Mouse (Mus musculus): Measurements from ENCODE around the gene Dzip1. TPM values are rescaled to one million over a fixed set of nuclear protein-coding genes. Genes with fewer than 3 reads are reported as not detected.
A peak's percentile ranks its signal among the peaks of the same experiment; 100 is the strongest.

Dzip1 gene
- polyA plus RNA-seq, 2 experiments: 1.4 to 1.5 TPM

GRCm38 (mm10) chr14:118903397-118903796 lies 21.9 kb downstream of the Dzip1 start:
- Histone ChIP-seq H3K4me3 (ENCODE audit: insufficient read depth in 1 of 2, low read depth in 2 of 2, low read length in 2 of 2) (no peak overlapping the region), H3K4me2 (ENCODE audit: low read depth) (no peak overlapping the region), H3K9ac (replicated peaks) (no peak overlapping the region), H3K36me3 (replicated peaks; ENCODE audit: control insufficient read depth, insufficient read depth, low read depth) (no peaks in the 10 kb centered on the region), H3K27me3 (ENCODE audit: control insufficient read depth, insufficient read depth, low read length) (no peaks in the 10 kb centered on the region), H3K9me3 (ENCODE audit: control insufficient read depth, low read length) (no peaks in the 10 kb centered on the region), H3K27ac (no peak overlapping the region), H3K4me1 (replicated peaks; ENCODE audit: control insufficient read depth in 2 of 2, insufficient read depth in 2 of 2, low read length in 1 of 2) (no peaks in the 10 kb centered on the region)
- no peak for TF ChIP-seq CTCF (IDR thresholded peaks at IDR 0.05; ENCODE audit: low read depth)
- TF ChIP-seq EP300 (IDR thresholded peaks at IDR 0.05; ENCODE audit: low read depth): no peak
- ATAC-seq (ENCODE audit: insufficient read depth): no peak
- WGBS (ENCODE audit: insufficient replicate concordance): 65% methylated on average over 3 of the region's 3 CpGs
- DNase-seq (ENCODE audit: low read depth in 3 of 3, low spot score in 3 of 3): no peak

GRCm38 (mm10) chr14:118900911-118901310 lies 24.3 kb downstream of the Dzip1 start:
- no peaks in the 10 kb centered on the region for H3K4me1 ChIP-seq (replicated peaks; ENCODE audit: control insufficient read depth in 2 of 2, insufficient read depth in 2 of 2, low read length in 1 of 2)
- TF ChIP-seq EP300 (IDR thresholded peaks at IDR 0.05; ENCODE audit: low read depth): no peak
- TF ChIP-seq CTCF (IDR thresholded peaks at IDR 0.05; ENCODE audit: low read depth): peak; percentile 41; the same call in 1 of the 2 replicates
- WGBS (ENCODE audit: insufficient replicate concordance): 90% methylated on average over 1 of the region's 1 CpGs
- H3K9me3 ChIP-seq (ENCODE audit: control insufficient read depth, low read length): no peaks in the 10 kb centered on the region
- H3K36me3 ChIP-seq (replicated peaks; ENCODE audit: control insufficient read depth, insufficient read depth, low read depth): no peaks in the 10 kb centered on the region
- H3K27me3 ChIP-seq (ENCODE audit: control insufficient read depth, insufficient read depth, low read length): no peaks in the 10 kb centered on the region
- H3K4me3 ChIP-seq (ENCODE audit: insufficient read depth in 1 of 2, low read depth in 2 of 2, low read length in 2 of 2): no peak overlapping the region
- H3K4me2 ChIP-seq (ENCODE audit: low read depth): no peak overlapping the region
- DNase-seq (ENCODE audit: low read depth in 3 of 3, low spot score in 3 of 3) (no peak), ATAC-seq (ENCODE audit: insufficient read depth) (no peak)
- no peak overlapping the region for H3K9ac ChIP-seq (replicated peaks)
- no peak overlapping the region for H3K27ac ChIP-seq

GRCm38 (mm10) chr14:118899940-118900339 lies 25.3 kb downstream of the Dzip1 start:
- H3K27me3 ChIP-seq (ENCODE audit: control insufficient read depth, insufficient read depth, low read length): no peaks in the 10 kb centered on the region
- no peak overlapping the region for H3K9ac ChIP-seq (replicated peaks)
- H3K4me3 ChIP-seq (ENCODE audit: insufficient read depth in 1 of 2, low read depth in 2 of 2, low read length in 2 of 2): no peak overlapping the region
- DNase-seq (ENCODE audit: low read depth in 3 of 3, low spot score in 3 of 3) (no peak), ATAC-seq (ENCODE audit: insufficient read depth) (no peak)
- no peaks in the 10 kb centered on the region for H3K4me1 ChIP-seq (replicated peaks; ENCODE audit: control insufficient read depth in 2 of 2, insufficient read depth in 2 of 2, low read length in 1 of 2)
- WGBS (ENCODE audit: insufficient replicate concordance): 61% methylated on average over 11 of the region's 11 CpGs
- no peak overlapping the region for H3K27ac ChIP-seq
- H3K9me3 ChIP-seq (ENCODE audit: control insufficient read depth, low read length): no peaks in the 10 kb centered on the region
- TF ChIP-seq EP300 (IDR thresholded peaks at IDR 0.05; ENCODE audit: low read depth) (no peak), CTCF (IDR thresholded peaks at IDR 0.05; ENCODE audit: low read depth) (peak; percentile 46)
- no peaks in the 10 kb centered on the region for H3K36me3 ChIP-seq (replicated peaks; ENCODE audit: control insufficient read depth, insufficient read depth, low read depth)
- no peak overlapping the region for H3K4me2 ChIP-seq (ENCODE audit: low read depth)

- H3K9me3 ChIP-seq (ENCODE audit: control insufficient read depth, low read length): no peaks in the 10 kb centered on the region
- DNase-seq (ENCODE audit: low read depth in 3 of 3, low spot score in 3 of 3) (no peak), ATAC-seq (ENCODE audit: insufficient read depth) (no peak)
- H3K4me1 ChIP-seq (replicated peaks; ENCODE audit: control insufficient read depth in 2 of 2, insufficient read depth in 2 of 2, low read length in 1 of 2): no peaks in the 10 kb centered on the region
- H3K4me2 ChIP-seq (ENCODE audit: low read depth): no peak overlapping the region
- TF ChIP-seq EP300 (IDR thresholded peaks at IDR 0.05; ENCODE audit: low read depth) (no peak), CTCF (IDR thresholded peaks at IDR 0.05; ENCODE audit: low read depth) (no peak)
- no peaks in the 10 kb centered on the region for H3K36me3 ChIP-seq (replicated peaks; ENCODE audit: control insufficient read depth, insufficient read depth, low read depth)
- WGBS (ENCODE audit: insufficient replicate concordance): 70% methylated on average over 10 of the region's 10 CpGs
- H3K27ac ChIP-seq: no peak overlapping the region
- no peak overlapping the region for H3K9ac ChIP-seq (replicated peaks)
- no peaks in the 10 kb centered on the region for H3K27me3 ChIP-seq (ENCODE audit: control insufficient read depth, insufficient read depth, low read length)
- H3K4me3 ChIP-seq (ENCODE audit: insufficient read depth in 1 of 2, low read depth in 2 of 2, low read length in 2 of 2): no peak overlapping the region
Observed at GRCm38 (mm10) chr14:118895655-118896054, 29.6 kb downstream of the Dzip1 start.

- H3K9me3 ChIP-seq (ENCODE audit: control insufficient read depth, low read length): no peaks in the 10 kb centered on the region
- H3K27me3 ChIP-seq (ENCODE audit: control insufficient read depth, insufficient read depth, low read length): no peaks in the 10 kb centered on the region
- H3K9ac ChIP-seq (replicated peaks): no peak overlapping the region
- no peak overlapping the region for H3K4me2 ChIP-seq (ENCODE audit: low read depth)
- H3K4me1 ChIP-seq (replicated peaks; ENCODE audit: control insufficient read depth in 2 of 2, insufficient read depth in 2 of 2, low read length in 1 of 2): no peaks in the 10 kb centered on the region
- DNase-seq (ENCODE audit: low read depth in 3 of 3, low spot score in 3 of 3) (no peak), ATAC-seq (ENCODE audit: insufficient read depth) (no peak)
- H3K36me3 ChIP-seq (replicated peaks; ENCODE audit: control insufficient read depth, insufficient read depth, low read depth): no peaks in the 10 kb centered on the region
- TF ChIP-seq CTCF (IDR thresholded peaks at IDR 0.05; ENCODE audit: low read depth) (no peak), EP300 (IDR thresholded peaks at IDR 0.05; ENCODE audit: low read depth) (no peak)
- no peak overlapping the region for H3K27ac ChIP-seq
- 71% methylated on average over 7 of the region's 7 CpGs for WGBS (ENCODE audit: insufficient replicate concordance)
- no peak overlapping the region for H3K4me3 ChIP-seq (ENCODE audit: insufficient read depth in 1 of 2, low read depth in 2 of 2, low read length in 2 of 2)
Observed at GRCm38 (mm10) chr14:118895228-118895627, 30.0 kb downstream of the Dzip1 start.
